Mouse (Mus musculus): ENCODE results near the gene Eif5a2. TPM values are rescaled to one million over a fixed set of nuclear protein-coding genes. Genes with fewer than 3 reads are reported as not detected.
A peak's percentile ranks its signal among the peaks of the same experiment; 100 is the strongest.
"Not testable (repeated sequence)": the region's sequence is repeated elsewhere in the genome, so short reads cannot be mapped to it uniquely, and the experiment has no call there.

The Eif5a2 gene
- polyA plus RNA-seq, 1 experiment from 2014 or later, result 6.3 TPM

- WGBS, result 64% methylated on average over 4 of the region's 4 CpGs
- not testable (repeated sequence) for ATAC-seq (ENCODE audit: insufficient number of reproducible peaks, low FRiP score, low TSS enrichment, low read depth); H3K4me3 ChIP-seq (replicated peaks); H3K27me3 ChIP-seq; H3K4me2 ChIP-seq (replicated peaks); H3K27ac ChIP-seq (replicated peaks); H3K9ac ChIP-seq; H3K36me3 ChIP-seq; H3K9me3 ChIP-seq (replicated peaks); H3K4me1 ChIP-seq
Observed at GRCm38 (mm10) chr3:28772919-28773318, 8.2 kb upstream of the Eif5a2 start.

- no peak overlapping the region for H3K4me3 ChIP-seq (replicated peaks)
- H3K27me3 ChIP-seq, result no peaks in the 10 kb centered on the region
- H3K4me2 ChIP-seq (replicated peaks), result no peak overlapping the region
- 80% methylated on average over 7 of the region's 7 CpGs for WGBS
- H3K9me3 ChIP-seq (replicated peaks), result no peaks in the 10 kb centered on the region
- H3K27ac ChIP-seq (replicated peaks), result no peak overlapping the region
- H3K4me1 ChIP-seq, result no peaks in the 10 kb centered on the region
- no peak for ATAC-seq (ENCODE audit: insufficient number of reproducible peaks, low FRiP score, low TSS enrichment, low read depth)
- H3K36me3 ChIP-seq, result no peaks in the 10 kb centered on the region
- no peak overlapping the region for H3K9ac ChIP-seq
Observed at GRCm38 (mm10) chr3:28775361-28775760, 5.7 kb upstream of the Eif5a2 start.

- ATAC-seq (ENCODE audit: insufficient number of reproducible peaks, low FRiP score, low TSS enrichment, low read depth), result no peak
- WGBS, result 75% methylated on average over 1 of the region's 1 CpGs
Observed at GRCm38 (mm10) chr3:28775958-28776357, 5.1 kb upstream of the Eif5a2 start.

GRCm38 (mm10) chr3:28776491-28776890, 4.6 kb upstream of the Eif5a2 start:
- H3K4me3 ChIP-seq (replicated peaks), result no peak overlapping the region
- H3K9ac ChIP-seq, result no peak overlapping the region
- H3K4me2 ChIP-seq (replicated peaks), result no peak overlapping the region
- no peaks in the 10 kb centered on the region for H3K36me3 ChIP-seq
- 77% methylated on average over 1 of the region's 1 CpGs for WGBS
- H3K27me3 ChIP-seq, result no peaks in the 10 kb centered on the region
- no peaks in the 10 kb centered on the region for H3K9me3 ChIP-seq (replicated peaks)
- peaks cover 6% of the 10 kb centered on the region for H3K4me1 ChIP-seq
- no peak for ATAC-seq (ENCODE audit: insufficient number of reproducible peaks, low FRiP score, low TSS enrichment, low read depth)
- no peak overlapping the region for H3K27ac ChIP-seq (replicated peaks)

More at GRCm38 (mm10) chr3:28775958-28776357, 5.1 kb upstream of the Eif5a2 start:
- Histone ChIP-seq H3K27ac (replicated peaks) (no peak overlapping the region), H3K27me3 (no peaks in the 10 kb centered on the region), H3K36me3 (no peaks in the 10 kb centered on the region), H3K4me2 (replicated peaks) (no peak overlapping the region), H3K9ac (no peak overlapping the region), H3K4me3 (replicated peaks) (no peak overlapping the region), H3K9me3 (replicated peaks) (no peaks in the 10 kb centered on the region), H3K4me1 (peaks cover 5% of the 10 kb centered on the region)

- no peak for ATAC-seq (ENCODE audit: insufficient number of reproducible peaks, low FRiP score, low TSS enrichment, low read depth)
- H3K9ac ChIP-seq, result no peak overlapping the region
- no peaks in the 10 kb centered on the region for H3K9me3 ChIP-seq (replicated peaks)
- peaks cover 6% of the 10 kb centered on the region for H3K4me1 ChIP-seq
- H3K4me2 ChIP-seq (replicated peaks), result peak overlapping the region; percentile 98
- WGBS, result 70% methylated on average over 9 of the region's 9 CpGs
- no peaks in the 10 kb centered on the region for H3K36me3 ChIP-seq
- no peak overlapping the region for H3K27ac ChIP-seq (replicated peaks)
- H3K4me3 ChIP-seq (replicated peaks), result peak overlapping the region; percentile 74
- no peaks in the 10 kb centered on the region for H3K27me3 ChIP-seq
Observed at GRCm38 (mm10) chr3:28780511-28780910, 565 bp upstream of the Eif5a2 start.

- WGBS, result under 1% methylated on average over 33 of the region's 41 CpGs
- H3K36me3 ChIP-seq, result no peaks in the 10 kb centered on the region
- H3K4me1 ChIP-seq, result peaks cover 6% of the 10 kb centered on the region
- no peaks in the 10 kb centered on the region for H3K9me3 ChIP-seq (replicated peaks)
- ATAC-seq (ENCODE audit: insufficient number of reproducible peaks, low FRiP score, low TSS enrichment, low read depth), result peak; percentile 27; the same call in 1 of the 2 replicates
- H3K4me2 ChIP-seq (replicated peaks), result peak overlapping the region; percentile 98
- no peaks in the 10 kb centered on the region for H3K27me3 ChIP-seq
- H3K27ac ChIP-seq (replicated peaks), result no peak overlapping the region
- H3K4me3 ChIP-seq (replicated peaks), result peak overlapping the region; percentile 74
- H3K9ac ChIP-seq, result peak overlapping the region; percentile 58
Observed at GRCm38 (mm10) chr3:28781422-28781821, 346 bp downstream of the Eif5a2 start.

- Histone ChIP-seq H3K4me2 (replicated peaks) (peak overlapping the region; percentile 98), H3K36me3 (no peaks in the 10 kb centered on the region), H3K27me3 (no peaks in the 10 kb centered on the region), H3K9me3 (replicated peaks) (no peaks in the 10 kb centered on the region), H3K4me1 (peaks cover 6% of the 10 kb centered on the region), H3K9ac (peak overlapping the region; percentile 58; the same call in 1 of the 2 replicates), H3K27ac (replicated peaks) (no peak overlapping the region), H3K4me3 (replicated peaks) (peak overlapping the region; percentile 74)
- ATAC-seq (ENCODE audit: insufficient number of reproducible peaks, low FRiP score, low TSS enrichment, low read depth), result no peak
- WGBS, result 14% methylated on average over 14 of the region's 14 CpGs
Observed at GRCm38 (mm10) chr3:28781848-28782247, 772 bp downstream of the Eif5a2 start.

- no peak overlapping the region for H3K9ac ChIP-seq
- no peaks in the 10 kb centered on the region for H3K27me3 ChIP-seq
- H3K4me2 ChIP-seq (replicated peaks), result no peak overlapping the region
- H3K9me3 ChIP-seq (replicated peaks), result no peaks in the 10 kb centered on the region
- H3K4me3 ChIP-seq (replicated peaks), result no peak overlapping the region
- H3K27ac ChIP-seq (replicated peaks), result no peak overlapping the region
- no peak for ATAC-seq (ENCODE audit: insufficient number of reproducible peaks, low FRiP score, low TSS enrichment, low read depth)
- no peaks in the 10 kb centered on the region for H3K36me3 ChIP-seq
- 86% methylated on average over 2 of the region's 2 CpGs for WGBS
- H3K4me1 ChIP-seq, result peaks cover 6% of the 10 kb centered on the region
Observed at GRCm38 (mm10) chr3:28784176-28784575, 3.1 kb downstream of the Eif5a2 start.

- no peak for ATAC-seq (ENCODE audit: insufficient number of reproducible peaks, low FRiP score, low TSS enrichment, low read depth)
- WGBS, result 84% methylated on average over 7 of the region's 7 CpGs
Observed at GRCm38 (mm10) chr3:28794835-28795234, 13.8 kb downstream of the Eif5a2 start.

GRCm38 (mm10) chr3:28805301-28806097, 24.4 kb downstream of the Eif5a2 start, which contains the start of gene Rpl22l1:
Gene Rpl22l1 (plus strand): TSS chr3:28805436.
- peak within 1 kb of the TSS; percentile 89 for H3K27ac ChIP-seq (replicated peaks)
- peaks cover 10% of the 10 kb centered on the region for H3K4me1 ChIP-seq
- no peaks in the 10 kb centered on the region for H3K27me3 ChIP-seq
- under 1% methylated on average over 72 of the region's 72 CpGs for WGBS
- H3K4me3 ChIP-seq (replicated peaks), result peak within 1 kb of the TSS; percentile 90
- H3K36me3 ChIP-seq, result peaks cover 14% of the 10 kb centered on the region; the same call in 1 of the 2 replicates
- ATAC-seq (ENCODE audit: insufficient number of reproducible peaks, low FRiP score, low TSS enrichment, low read depth), result peak; percentile 100
- H3K9me3 ChIP-seq (replicated peaks), result no peaks in the 10 kb centered on the region
- peak within 1 kb of the TSS; percentile 98 for H3K9ac ChIP-seq
- H3K4me2 ChIP-seq (replicated peaks), result peak within 1 kb of the TSS; percentile 56

More at GRCm38 (mm10) chr3:28794835-28795234, 13.8 kb downstream of the Eif5a2 start:
- H3K4me3 ChIP-seq (replicated peaks), result no peak overlapping the region
- no peak overlapping the region for H3K4me2 ChIP-seq (replicated peaks)
- no peaks in the 10 kb centered on the region for H3K27me3 ChIP-seq
- H3K9me3 ChIP-seq (replicated peaks), result no peaks in the 10 kb centered on the region
- no peaks in the 10 kb centered on the region for H3K4me1 ChIP-seq
- H3K27ac ChIP-seq (replicated peaks), result no peak overlapping the region
- H3K36me3 ChIP-seq, result no peaks in the 10 kb centered on the region
- H3K9ac ChIP-seq, result no peak overlapping the region

GRCm38 (mm10) chr3:28808039-28808643, 27.1 kb downstream of the Eif5a2 start:
- Histone ChIP-seq H3K27ac (replicated peaks) (no peak overlapping the region), H3K9me3 (replicated peaks) (no peaks in the 10 kb centered on the region), H3K9ac (no peak overlapping the region), H3K36me3 (peaks cover 14% of the 10 kb centered on the region; the same call in 1 of the 2 replicates), H3K27me3 (no peaks in the 10 kb centered on the region), H3K4me2 (replicated peaks) (no peak overlapping the region), H3K4me3 (replicated peaks) (no peak overlapping the region), H3K4me1 (peaks cover 10% of the 10 kb centered on the region)
- 90% methylated on average over 4 of the region's 4 CpGs for WGBS
- no peak for ATAC-seq (ENCODE audit: insufficient number of reproducible peaks, low FRiP score, low TSS enrichment, low read depth)
